Mouse (Mus musculus) heart, embryonic 16.5 days (tissue): ENCODE measurements around the gene 6430548M08Rik. TPM values are rescaled to one million over a fixed set of nuclear protein-coding genes. Genes with fewer than 3 reads are reported as not detected.

ENCODE experiments used
- ATAC-seq: fragments of 200-750 bp; cut with Nextera tagmentation; replicated peaks from 2 replicates; pipeline ENCODE4 v1.8.0; 2017; ENCODE audit warnings: moderate number of reproducible peaks; ENCODE audit not compliant: insufficient read depth, low FRiP score; ENCODE audit errors: extremely low read depth
- H3K27ac ChIP-seq: fragments of 300-500 bp; sonication (generic); 2 replicates; pipeline ENCODE4 v1.5.1; 2014; ENCODE audit warnings: mild to moderate bottlenecking, low read length, control low read depth, moderate library complexity
- H3K27me3 ChIP-seq: fragments of 300-500 bp; sonication (generic); 2 replicates; pipeline ENCODE4 v1.6.1; 2014; ENCODE audit warnings: low read length, mixed read lengths; ENCODE audit not compliant: control insufficient read depth, insufficient read depth
- H3K36me3 ChIP-seq: fragments of 300-500 bp; sonication (generic); 2 replicates; pipeline ENCODE4 v1.6.1; 2014; ENCODE audit not compliant: control insufficient read depth, insufficient read depth
- H3K4me1 ChIP-seq: fragments of 300-500 bp; sonication (generic); 2 replicates; pipeline ENCODE4 v1.6.1; 2014; ENCODE audit warnings: low read length, mixed read lengths; ENCODE audit not compliant: control insufficient read depth, insufficient read depth
- H3K4me2 ChIP-seq: fragments of 300-500 bp; sonication (generic); 2 replicates; pipeline ENCODE4 v1.6.1; 2014; ENCODE audit warnings: low read depth, mild to moderate bottlenecking, control low read depth, low read length
- H3K4me3 ChIP-seq: fragments of 300-500 bp; sonication (generic); 2 replicates; pipeline ENCODE4 v1.5.1; 2014; ENCODE audit warnings: mild to moderate bottlenecking, control low read depth, low read length
- H3K9ac ChIP-seq: fragments of 300-500 bp; sonication (generic); 2 replicates; pipeline ENCODE4 v1.6.1; 2014; ENCODE audit warnings: low read length, control low read depth
- H3K9me3 ChIP-seq: fragments of 300-500 bp; sonication (generic); replicated peaks from 2 replicates; pipeline ENCODE4 v1.6.1; 2016; ENCODE audit warnings: low read length; ENCODE audit not compliant: control insufficient read depth
- WGBS: fragments of 180-500 bp; shearing (Covaris S2); extraction: QIAGEN DNeasy Blood & Tissue Kit; methylation state at CpG from one replicate; pipeline ENCODE4 v1.1.7; 2014; 5-methylcytosine and 5-hydroxymethylcytosine counted together
- polyA plus RNA-seq: library from polyadenylated mRNA; unstranded; fragments of >200 nt; fragmentation: Nextera tagmentation; extraction: Ambion mirVana; gene quantifications from 2 replicates; pipeline ENCODE4 v1.2.1, GENCODE M21; 2015

6430548M08Rik gene
- polyA plus RNA-seq, 1 experiment from 2014 or later = 8.4 TPM

- H3K4me1 ChIP-seq = no peaks in the 10 kb centered on the region
- 16% methylated on average over 10 of the region's 10 CpGs for whole genome bisulfite sequencing
- no peak; the same call in 1 of the 2 replicates for ATAC-seq
Measured at GRCm38 (mm10) chr8:120078080-120078479, 35.9 kb upstream of the 6430548M08Rik start.

GRCm38 (mm10) chr8:120079361-120079760, 34.6 kb upstream of the 6430548M08Rik start:
- 0 out of 2 replicates have a peak, but pooled peaks cover 3% of the 10 kb centered on the region for H3K27me3 ChIP-seq
- no peak overlapping the region for H3K27ac ChIP-seq
- H3K9me3 ChIP-seq = no peaks in the 10 kb centered on the region
- no peak overlapping the region for H3K9ac ChIP-seq
- H3K4me3 ChIP-seq = no peak overlapping the region
- no peak for ATAC-seq
- H3K4me1 ChIP-seq = no peaks in the 10 kb centered on the region
- WGBS = 68% methylated on average over 5 of the region's 5 CpGs
- no peak overlapping the region for H3K4me2 ChIP-seq
- H3K36me3 ChIP-seq = peaks cover 27% of the 10 kb centered on the region

More at GRCm38 (mm10) chr8:120078080-120078479, 35.9 kb upstream of the 6430548M08Rik start:
- Histone ChIP-seq H3K4me3 (no peak overlapping the region), H3K27me3 (0 out of 2 replicates have a peak, but pooled peaks cover 3% of the 10 kb centered on the region), H3K4me2 (no peak overlapping the region), H3K27ac (no peak overlapping the region), H3K9ac (no peak overlapping the region), H3K9me3 (no peaks in the 10 kb centered on the region), H3K36me3 (peaks cover 25% of the 10 kb centered on the region)

DNA sequence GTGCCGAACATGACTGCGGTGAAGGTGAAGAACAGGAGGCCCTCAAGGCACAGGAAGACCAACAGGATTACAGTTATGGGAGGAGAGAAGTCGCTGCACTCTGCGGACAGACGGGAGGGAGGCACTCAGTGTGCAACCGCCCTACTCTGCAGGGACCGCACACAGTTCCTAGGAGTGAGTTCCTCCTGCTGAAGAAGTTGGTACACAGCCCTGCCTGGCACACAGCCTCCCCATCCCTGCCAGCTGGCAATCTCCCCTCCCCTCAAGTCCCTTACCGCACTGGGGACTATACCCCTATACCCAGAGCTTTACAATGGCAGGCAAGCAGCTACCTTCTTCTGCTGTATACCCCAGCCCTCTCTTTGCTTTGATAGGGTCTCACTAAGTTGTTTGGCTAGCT, 30.7 kb upstream of the 6430548M08Rik start:
- Histone ChIP-seq H3K9me3 (no peaks in the 10 kb centered on the region), H3K4me3 (no peak overlapping the region), H3K4me2 (no peak overlapping the region), H3K27me3 (no peaks in the 10 kb centered on the region), H3K27ac (no peak overlapping the region), H3K36me3 (peaks cover 56% of the 10 kb centered on the region), H3K9ac (no peak overlapping the region), H3K4me1 (no peaks in the 10 kb centered on the region)
- no peak for ATAC-seq
- 86% methylated on average over 8 of the region's 8 CpGs for WGBS

DNA sequence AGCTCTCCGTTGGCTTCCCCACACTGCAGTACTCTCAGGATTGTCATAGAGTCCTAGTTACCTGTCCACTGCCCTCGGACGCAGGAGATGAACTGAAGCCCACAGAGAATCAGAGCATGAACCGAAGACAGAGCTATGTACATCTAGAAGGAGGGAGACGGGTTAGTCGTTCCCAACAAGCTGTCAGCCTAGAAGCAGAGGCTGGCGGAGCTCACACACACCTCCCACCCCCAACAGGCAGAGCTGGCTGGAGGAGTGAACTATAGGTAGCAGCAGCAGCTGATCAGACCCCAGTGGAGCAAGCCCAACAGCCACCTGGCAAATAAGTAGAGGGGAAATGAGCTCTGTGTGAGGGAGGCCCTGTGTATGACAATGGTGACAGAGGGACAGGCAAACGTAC, 29.2 kb upstream of the 6430548M08Rik start:
- Histone ChIP-seq H3K27ac (no peak overlapping the region), H3K36me3 (peaks cover 61% of the 10 kb centered on the region), H3K4me2 (no peak overlapping the region), H3K4me3 (no peak overlapping the region), H3K9me3 (no peaks in the 10 kb centered on the region), H3K9ac (no peak overlapping the region), H3K27me3 (no peaks in the 10 kb centered on the region), H3K4me1 (no peaks in the 10 kb centered on the region)
- 78% methylated on average over 8 of the region's 8 CpGs for WGBS
- no peak for ATAC-seq

DNA sequence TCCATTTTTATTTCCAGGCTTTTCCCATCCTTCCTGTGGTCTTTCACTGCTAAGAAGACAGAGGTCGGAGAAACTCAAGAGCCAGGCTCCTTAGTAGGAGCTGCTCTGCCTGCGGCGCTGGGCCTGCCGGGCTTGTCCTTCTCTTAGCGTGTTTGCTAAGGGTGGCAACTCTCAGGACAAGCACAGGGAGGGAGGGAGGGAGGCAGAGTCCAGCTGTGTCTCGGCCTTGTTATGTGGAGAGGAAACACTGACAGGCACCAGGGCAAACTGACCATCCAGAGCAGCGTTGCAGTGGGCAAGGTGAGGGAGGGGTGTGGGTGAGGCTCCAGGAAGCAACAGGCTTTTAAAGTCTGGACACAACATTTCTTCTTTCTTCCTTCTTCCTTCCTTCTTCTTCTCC, 24.4 kb upstream of the 6430548M08Rik start:
- H3K36me3 ChIP-seq = peaks cover 57% of the 10 kb centered on the region
- no peak overlapping the region for H3K4me3 ChIP-seq
- H3K27me3 ChIP-seq = no peaks in the 10 kb centered on the region
- no peaks in the 10 kb centered on the region for H3K9me3 ChIP-seq
- no peak for ATAC-seq
- H3K4me1 ChIP-seq = no peaks in the 10 kb centered on the region
- no peak overlapping the region for H3K4me2 ChIP-seq
- 79% methylated on average over 7 of the region's 7 CpGs for WGBS
- no peak overlapping the region for H3K9ac ChIP-seq
- H3K27ac ChIP-seq = no peak overlapping the region

GRCm38 (mm10) chr8:120091032-120091431, 22.9 kb upstream of the 6430548M08Rik start:
- Histone ChIP-seq H3K4me3 (no peak overlapping the region), H3K4me2 (no peak overlapping the region), H3K9ac (no peak overlapping the region), H3K27me3 (no peaks in the 10 kb centered on the region), H3K9me3 (no peaks in the 10 kb centered on the region), H3K4me1 (no peaks in the 10 kb centered on the region), H3K36me3 (peaks cover 47% of the 10 kb centered on the region), H3K27ac (no peak overlapping the region)
- 92% methylated on average over 3 of the region's 3 CpGs for WGBS
- ATAC-seq = no peak

DNA sequence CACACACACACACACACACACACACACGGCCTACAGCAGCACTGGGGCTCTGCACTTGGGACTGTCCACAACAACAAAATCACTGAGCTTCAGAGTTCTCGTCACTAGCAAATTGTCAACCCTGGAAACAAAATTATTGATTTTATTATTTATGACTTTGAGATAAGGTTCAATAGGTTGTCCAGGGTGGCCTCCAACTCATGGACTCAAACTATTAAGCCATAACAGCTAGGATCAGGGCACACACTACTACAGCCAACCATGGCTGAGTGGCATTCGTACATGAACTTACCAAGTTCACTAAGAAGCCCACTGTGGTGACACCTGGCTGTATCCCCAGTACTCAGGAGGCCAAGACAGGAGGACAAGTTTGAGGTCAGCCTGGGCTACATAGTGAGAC, 20.8 kb upstream of the 6430548M08Rik start:
- 84% methylated on average over 3 of the region's 3 CpGs for WGBS
- H3K36me3 ChIP-seq = peaks cover 29% of the 10 kb centered on the region

DNA sequence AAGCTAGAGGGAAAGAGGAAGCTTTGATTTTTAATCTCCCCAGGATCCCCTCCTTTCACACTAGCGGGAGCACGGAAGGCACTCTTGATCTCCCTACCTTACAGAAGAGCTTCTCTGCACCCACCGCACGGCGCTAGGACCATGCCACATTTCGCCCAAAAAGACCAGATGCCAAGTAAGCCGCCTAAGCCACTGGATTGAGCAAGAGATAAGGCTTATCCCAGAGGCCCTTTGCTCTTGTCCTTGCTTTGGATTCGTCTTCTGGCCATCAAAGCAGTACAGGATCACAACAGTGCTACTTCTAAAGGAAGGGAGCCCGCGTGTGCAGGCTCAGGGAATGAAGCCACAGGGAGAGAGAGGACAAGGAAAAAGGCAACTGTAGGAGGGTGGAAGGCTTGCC, 19.2 kb upstream of the 6430548M08Rik start:
- WGBS = 82% methylated on average over 10 of the region's 10 CpGs
- no peak overlapping the region for H3K4me2 ChIP-seq
- no peak overlapping the region for H3K27ac ChIP-seq
- H3K36me3 ChIP-seq = peaks cover 24% of the 10 kb centered on the region
- no peak overlapping the region for H3K9ac ChIP-seq
- no peaks in the 10 kb centered on the region for H3K9me3 ChIP-seq
- H3K4me3 ChIP-seq = no peak overlapping the region
- ATAC-seq = no peak
- no peaks in the 10 kb centered on the region for H3K27me3 ChIP-seq
- peaks cover 2% of the 10 kb centered on the region for H3K4me1 ChIP-seq

More for the DNA sequence above, 20.8 kb upstream of the 6430548M08Rik start:
- no peaks in the 10 kb centered on the region for H3K27me3 ChIP-seq
- H3K9ac ChIP-seq = no peak overlapping the region
- H3K4me2 ChIP-seq = no peak overlapping the region
- H3K27ac ChIP-seq = no peak overlapping the region
- no peaks in the 10 kb centered on the region for H3K4me1 ChIP-seq
- no peak for ATAC-seq
- H3K4me3 ChIP-seq = no peak overlapping the region
- no peaks in the 10 kb centered on the region for H3K9me3 ChIP-seq

- peaks cover 9% of the 10 kb centered on the region for H3K4me1 ChIP-seq
- WGBS = 80% methylated on average over 2 of the region's 2 CpGs
- no peak for ATAC-seq
Measured at GRCm38 (mm10) chr8:120096486-120096885, 17.5 kb upstream of the 6430548M08Rik start.

More at GRCm38 (mm10) chr8:120096486-120096885, 17.5 kb upstream of the 6430548M08Rik start:
- Histone ChIP-seq H3K9me3 (no peaks in the 10 kb centered on the region), H3K4me3 (no peak overlapping the region), H3K36me3 (peaks cover 10% of the 10 kb centered on the region), H3K27ac (no peak overlapping the region), H3K4me2 (no peak overlapping the region), H3K27me3 (no peaks in the 10 kb centered on the region), H3K9ac (no peak overlapping the region)
